Mouse (Mus musculus): ENCODE measurements around the gene Speer4f1. TPM values are rescaled to one million over a fixed set of nuclear protein-coding genes. Genes with fewer than 3 reads are reported as not detected.
"Not testable (repeated sequence)": the region's sequence is repeated elsewhere in the genome, so short reads cannot be mapped to it uniquely, and the experiment has no call there.

The Speer4f1 gene
- total RNA-seq (2022), result not detected

DNA sequence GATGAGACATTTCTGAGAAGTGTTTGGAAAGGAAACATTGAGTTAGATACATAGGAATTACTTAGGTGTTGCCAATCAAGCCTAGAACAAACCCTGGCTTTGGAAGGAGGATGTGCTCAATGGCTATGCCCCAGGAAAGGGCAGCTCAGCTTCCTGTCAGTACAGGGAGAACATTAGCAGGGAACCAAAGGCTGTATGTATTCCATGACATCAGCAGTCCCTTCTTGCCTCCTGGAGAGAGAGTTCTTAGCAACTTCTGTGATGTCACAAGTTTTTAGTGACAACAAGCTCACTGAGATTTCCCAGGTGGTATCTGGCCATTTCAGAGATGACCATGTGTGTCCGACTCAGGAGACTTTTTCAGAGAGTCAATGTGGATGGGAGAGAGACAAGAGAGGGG is at the start of gene Speer4f1:
TSS of gene Speer4f1 (plus strand) at position 301 of the 400 bp plus-strand sequence.
- DNase-seq (ENCODE audit: low spot score), result not testable (repeated sequence)

DNA sequence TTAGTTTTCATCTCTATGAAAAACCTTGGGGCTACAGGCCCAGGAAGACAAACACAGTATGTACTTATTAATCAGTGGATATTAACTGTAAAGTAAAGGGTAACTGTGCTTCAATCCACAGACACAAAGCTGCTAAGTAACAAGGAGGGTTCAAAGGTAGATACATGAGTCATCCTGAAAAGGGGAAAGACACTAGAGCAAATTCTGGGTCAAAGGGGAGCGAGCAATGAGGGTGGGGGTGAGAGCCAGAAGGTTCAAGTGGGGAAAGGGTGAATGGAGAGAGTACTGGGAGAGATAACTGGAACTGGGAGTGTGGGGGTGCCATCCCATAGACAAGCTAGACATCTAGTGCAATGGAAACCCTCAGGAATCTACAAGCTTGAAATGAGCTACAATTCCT is 49.0 kb upstream of the Speer4f1 start:
- DNase-seq (ENCODE audit: low spot score), result no peak

DNA sequence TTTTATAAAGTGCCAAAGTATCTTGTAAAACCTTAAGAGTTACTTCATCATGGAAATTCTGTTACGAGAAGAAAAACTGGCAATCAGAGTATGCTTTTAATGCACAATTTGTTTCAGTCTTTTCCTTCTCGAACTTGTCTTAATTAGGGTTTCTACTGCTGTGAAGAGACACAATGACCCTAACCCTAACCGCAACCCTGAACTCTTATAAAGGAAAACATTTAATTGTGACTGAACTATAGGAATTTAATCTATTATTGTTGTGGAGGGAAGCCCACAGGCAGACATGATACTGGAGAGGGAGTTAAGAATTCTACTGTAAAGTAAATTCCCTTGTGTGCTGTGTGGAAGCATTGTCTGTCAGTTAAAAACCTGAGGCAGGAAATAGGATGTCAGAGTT is 41.2 kb upstream of the Speer4f1 start:
- DNase-seq (ENCODE audit: low spot score), result no peak

DNA sequence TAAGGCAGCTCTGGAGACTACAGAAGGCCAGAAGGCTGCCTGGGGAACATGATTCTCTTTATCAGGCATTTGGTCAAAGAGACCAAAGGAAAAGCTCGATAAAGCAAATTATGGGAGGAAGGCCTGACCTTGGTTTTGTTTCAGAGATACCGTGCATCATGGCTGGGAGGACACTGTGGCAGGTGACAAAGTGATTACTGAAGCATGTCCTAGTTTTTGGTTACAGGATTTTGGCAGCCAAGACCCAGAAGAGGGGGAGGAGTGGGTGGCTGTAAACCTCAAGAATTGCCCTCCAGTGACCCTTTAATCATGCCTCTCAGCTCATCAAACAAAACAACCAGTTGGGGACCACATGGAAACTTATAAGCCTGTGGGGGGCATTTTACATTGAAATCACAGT is 39.7 kb upstream of the Speer4f1 start:
- DNase-seq (ENCODE audit: low spot score), result peak; percentile 7

DNA sequence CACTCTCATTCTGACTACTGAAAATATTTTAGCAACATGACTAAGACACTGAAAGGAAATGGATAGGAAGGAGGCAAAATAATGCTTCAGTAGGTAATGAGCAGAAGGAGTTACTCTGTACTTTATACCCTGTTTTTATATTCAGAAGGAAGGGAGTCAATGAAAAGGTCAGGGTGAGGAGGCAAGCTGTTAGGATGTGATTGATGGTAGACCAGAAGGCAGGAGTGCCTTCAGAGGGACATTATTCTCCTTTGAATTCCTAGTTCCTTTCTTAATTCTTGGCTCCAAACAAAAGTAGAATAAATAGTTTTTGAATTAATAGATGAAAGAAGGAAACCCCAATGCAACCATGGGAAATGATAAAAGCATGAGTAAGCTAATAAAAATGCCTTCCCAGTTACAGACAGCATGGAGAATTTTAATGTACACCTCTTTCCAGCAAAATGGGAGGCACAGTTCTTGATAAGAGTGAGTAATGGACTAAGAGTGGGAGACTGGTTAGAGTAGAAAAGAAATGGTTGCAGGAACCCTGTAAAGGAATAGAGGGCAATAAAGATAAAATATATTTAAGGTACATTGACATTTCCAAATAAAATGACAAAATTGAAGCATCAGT is 36.3 kb upstream of the Speer4f1 start:
- DNase-seq (ENCODE audit: low spot score), result no peak

DNA sequence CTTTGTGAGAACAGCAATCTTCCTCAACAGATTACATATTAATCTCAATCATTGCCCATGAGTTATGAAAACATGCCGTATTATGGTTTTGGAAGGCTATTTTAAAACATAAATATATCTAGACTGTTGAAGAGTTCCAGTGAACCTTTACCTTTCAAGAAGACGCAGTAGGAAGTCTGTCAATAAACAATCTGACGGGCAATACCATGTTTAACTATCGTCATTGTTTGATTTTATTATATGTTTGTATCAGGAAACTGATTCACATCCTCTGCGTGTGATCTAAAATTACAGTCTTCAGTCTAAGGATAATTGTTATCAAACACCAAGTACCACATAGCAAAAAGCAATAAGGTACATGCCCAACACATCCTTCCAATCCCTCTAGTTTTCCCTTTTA is 21.8 kb upstream of the Speer4f1 start:
- no peak for DNase-seq (ENCODE audit: low spot score)

DNA sequence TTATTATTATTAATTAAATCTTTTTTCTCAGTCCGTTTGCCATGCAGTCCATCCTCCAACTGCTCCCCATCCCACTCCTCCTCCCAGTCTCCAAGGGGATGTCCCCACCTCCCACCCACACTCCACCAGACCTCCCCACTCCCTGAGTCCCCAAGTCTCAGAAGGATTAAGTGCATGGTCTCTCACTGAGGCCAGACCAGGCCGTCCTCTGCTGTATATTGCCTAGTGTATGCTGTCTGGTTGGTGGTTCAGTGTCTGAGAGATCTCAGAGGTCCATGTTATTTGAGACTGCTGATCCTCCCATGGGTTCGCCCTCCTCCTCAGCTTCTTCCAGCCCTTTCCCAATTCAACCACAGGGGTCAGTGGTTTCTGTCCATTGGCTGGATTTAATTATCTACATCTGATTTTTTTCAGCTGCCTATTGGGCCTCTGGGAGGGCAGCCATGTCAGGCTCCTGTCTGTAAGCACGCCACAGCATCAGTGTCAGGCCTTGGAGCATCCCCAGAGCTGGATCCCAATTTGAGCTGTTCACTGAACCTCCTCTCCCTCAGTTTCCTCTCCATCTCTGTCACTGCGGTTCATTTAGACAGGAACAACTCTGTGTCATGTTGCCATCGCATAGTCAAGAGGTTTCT is 20.8 kb upstream of the Speer4f1 start:
- DNase-seq (ENCODE audit: low spot score), result no peak

DNA sequence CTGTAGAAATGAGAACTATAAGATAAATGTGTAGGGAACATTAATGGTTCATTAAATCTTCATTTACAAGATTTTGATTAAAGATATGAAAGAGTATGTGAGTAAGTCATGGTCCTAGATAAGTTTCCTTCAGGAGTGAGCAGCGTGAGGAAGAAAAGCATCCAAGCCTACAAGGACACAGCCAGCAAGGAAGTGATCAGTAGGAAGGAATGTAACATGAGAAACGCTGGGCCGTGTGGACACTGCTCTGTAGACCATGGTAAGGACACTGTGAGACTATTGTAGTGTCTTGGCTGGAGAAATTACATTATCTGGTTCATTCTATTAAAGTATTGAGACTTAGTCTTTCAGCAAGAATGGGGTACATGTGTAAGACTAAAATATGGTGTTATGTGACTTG is 19.2 kb upstream of the Speer4f1 start:
- no peak for DNase-seq (ENCODE audit: low spot score)

DNA sequence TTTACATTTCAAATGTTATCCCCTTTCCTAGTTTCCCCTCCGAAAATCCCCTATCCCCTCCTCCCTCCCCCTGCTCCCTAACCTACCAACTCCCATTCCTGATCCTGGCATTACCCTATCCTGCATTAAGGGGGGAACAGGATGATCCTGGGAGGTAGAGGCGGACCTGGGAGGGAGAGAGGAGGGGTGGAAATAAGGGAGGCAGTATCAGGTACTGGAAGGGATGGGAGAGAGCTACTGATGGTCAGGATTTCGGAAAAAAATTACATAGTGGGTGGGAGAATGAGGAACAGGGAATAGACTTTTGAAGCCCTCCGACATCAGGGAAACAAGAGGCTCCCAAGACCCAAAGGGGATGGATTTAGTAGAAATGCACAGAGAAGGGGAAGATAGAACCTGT is 7.8 kb upstream of the Speer4f1 start:
- DNase-seq (ENCODE audit: low spot score), result not testable (repeated sequence)

DNA sequence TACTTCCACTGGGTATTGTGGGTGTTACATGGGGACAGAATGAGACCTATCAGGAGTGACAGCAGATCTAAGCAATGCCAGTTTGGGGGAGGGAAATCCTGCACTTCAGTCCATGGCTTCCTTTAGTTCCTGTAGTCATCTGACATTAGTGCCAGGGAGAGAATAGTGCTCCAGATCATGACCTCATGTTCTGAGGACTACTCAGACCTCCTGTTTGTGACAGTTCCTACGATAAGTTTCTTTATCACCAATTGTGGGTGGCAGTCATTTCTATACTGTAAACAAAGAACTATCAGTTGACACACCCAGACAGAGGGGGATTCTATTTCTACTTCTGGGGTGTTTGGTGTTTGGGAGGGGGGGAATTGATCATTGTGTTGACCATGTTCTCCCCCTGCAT is 578 bp downstream of the Speer4f1 start:
- no peak for DNase-seq (ENCODE audit: low spot score)

DNA sequence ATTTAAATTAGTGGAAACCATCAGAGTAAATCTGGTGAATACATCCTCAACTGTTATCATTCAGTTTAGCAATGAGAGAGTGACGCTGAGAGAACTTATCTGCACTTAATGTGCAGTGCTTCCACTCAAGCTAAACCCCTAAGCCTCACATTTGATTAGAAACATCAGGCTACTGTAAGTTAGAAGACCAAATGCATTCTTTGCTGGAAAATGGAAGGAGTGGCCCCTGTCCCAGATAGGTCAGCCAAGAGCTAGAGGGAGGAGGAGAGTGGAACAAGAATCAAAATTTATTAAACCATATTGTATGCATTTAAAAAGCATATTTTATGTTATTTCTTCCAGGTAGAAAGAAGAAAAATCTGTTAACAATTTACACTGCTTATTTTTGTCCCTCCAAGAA is 14.0 kb downstream of the Speer4f1 start:
- DNase-seq (ENCODE audit: low spot score), result no peak

DNA sequence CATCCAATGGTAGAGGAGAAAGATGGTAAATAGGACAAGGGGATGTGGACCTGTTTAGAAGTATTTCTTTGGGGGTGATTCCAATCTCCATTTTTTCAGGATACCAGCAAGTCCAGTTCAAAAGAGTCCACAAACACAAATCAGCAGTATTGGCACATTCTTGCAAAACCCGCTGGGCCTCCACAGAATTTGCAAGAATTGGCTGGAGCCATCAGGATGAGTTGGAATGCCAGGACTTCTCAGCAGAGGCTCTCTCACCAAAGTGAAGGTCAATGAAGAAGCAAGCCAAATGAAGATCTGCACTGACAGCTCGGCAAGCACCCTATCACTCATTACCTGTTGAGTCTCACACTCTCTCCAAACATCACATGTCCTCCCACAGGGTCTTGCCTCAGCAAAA is 19.7 kb downstream of the Speer4f1 start:
- no peak for DNase-seq (ENCODE audit: low spot score)

DNA sequence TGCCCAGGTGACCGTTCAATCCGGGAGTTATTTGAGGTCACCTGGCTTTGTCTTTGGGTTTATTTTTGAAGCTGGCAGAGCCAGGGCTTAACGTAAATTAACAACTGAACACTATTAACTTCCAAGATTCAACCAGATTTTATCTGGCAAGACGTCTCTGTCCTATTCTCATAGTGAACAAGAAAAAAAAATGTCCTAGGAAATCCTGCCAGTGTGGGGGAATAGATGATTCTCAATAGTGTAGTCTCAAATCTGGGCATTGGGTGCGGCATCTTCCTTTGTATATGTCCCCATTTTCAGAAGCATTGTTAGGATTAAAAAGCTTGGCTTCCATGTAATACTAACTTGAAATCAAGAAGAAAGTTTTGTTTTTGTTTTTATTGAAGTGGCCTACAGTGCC is 20.8 kb downstream of the Speer4f1 start:
- DNase-seq (ENCODE audit: low spot score), result no peak

DNA sequence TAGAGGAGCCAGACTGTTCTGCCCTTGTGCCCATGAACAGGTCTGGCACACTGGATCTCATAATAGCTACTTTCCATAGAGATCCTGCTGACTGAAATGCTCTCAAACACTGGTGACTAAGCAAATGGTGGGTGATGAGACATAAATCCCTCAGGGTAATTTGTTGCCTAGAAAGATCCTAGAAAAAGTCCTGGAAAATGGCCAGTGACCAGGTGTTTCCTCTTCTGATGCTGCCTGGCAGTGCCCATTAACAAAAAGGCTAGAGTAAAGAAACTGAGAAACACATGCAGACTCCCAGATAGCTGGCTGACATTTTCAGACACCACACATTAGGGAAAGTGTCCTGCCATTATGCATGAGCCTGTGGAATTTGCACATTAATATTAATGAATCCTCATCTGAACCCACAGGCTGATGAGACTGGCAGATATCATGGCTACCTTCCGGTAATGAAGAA is 24.0 kb downstream of the Speer4f1 start:
- no peak for DNase-seq (ENCODE audit: low spot score)

DNA sequence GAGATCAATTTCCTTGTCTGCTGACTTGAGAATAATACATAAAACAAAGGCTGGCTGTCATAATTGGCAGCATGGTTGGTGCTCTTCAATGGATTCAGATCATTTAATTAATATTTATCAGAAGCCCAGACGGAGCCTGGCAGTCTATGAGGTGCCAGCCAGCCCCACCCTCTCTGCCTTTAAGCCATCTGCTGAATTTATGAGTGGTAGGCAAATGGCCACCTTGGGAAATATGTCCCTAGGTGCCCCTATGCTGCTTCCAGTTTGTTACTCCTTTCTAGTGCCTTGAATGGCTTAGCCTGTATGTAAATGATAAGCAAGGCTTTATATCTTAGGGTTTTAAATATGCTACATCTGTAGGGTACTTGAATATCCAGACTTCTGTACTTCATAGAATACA is 25.0 kb downstream of the Speer4f1 start:
- DNase-seq (ENCODE audit: low spot score), result no peak

DNA sequence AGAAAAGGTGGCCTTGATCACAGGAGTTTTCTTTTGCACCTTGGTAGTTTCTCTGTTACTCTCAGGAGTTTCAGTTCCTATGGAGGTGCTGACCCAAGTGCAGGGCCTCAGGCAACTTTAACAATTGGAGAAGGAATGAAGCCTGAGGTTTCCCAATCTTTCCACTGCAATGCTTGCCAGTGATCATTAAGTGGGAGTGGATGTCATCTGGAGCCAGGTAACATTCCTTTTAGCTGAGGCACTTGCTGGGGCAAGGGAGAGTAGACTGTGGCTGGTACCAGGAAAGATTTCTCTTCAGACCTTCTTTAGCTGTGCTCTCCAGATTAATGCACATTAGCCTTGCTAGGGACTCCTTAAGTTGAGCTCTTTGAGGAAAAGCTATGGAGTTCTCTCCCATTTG is 29.6 kb downstream of the Speer4f1 start:
- DNase-seq (ENCODE audit: low spot score), result no peak

DNA sequence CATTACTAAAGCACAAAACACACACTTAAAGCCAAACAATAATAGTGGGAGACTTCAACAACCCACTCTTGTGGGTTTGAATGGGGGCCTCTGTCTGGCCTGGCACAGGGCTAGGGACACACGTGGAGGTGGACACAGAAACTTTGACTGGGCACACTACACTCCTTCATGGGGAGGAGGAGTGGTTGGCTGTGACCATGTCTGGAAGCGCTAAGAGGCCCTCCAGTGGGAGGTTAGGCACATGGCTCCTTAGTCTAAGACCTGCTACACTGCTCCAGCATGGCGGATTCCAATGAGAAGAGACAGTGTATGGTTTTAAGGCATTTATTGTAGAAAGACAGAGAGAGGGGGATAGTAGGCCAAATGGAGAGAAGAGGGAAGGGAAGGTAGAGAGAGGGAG is 32.1 kb downstream of the Speer4f1 start:
- DNase-seq (ENCODE audit: low spot score), result no peak

Other genes with a start within 250 kb of the Speer4f1 start
- gene Speer4f2, start 102.9 kb upstream of the Speer4f1 start, total RNA-seq (2022), result not detected
- 10 to 100 TPM; 20.3 to 22.2 (median 21.3) TPM for gene Sema3c, start 98.2 kb downstream of the Speer4f1 start, total RNA-seq (2022)

All from heart, adult 8-10 months (tissue).